Mouse (Mus musculus) layer of hippocampus, adult 18-20 months (tissue): ENCODE measurements around the gene Txndc15. TPM values are rescaled to one million over a fixed set of nuclear protein-coding genes. Genes with fewer than 3 reads are reported as not detected.

ENCODE experiments used
- DNase-seq, 2 experiments: peaks; one replicate each; pipeline ENCODE4 v3.0.0; 2022; ENCODE audit warnings: low spot score in 2 of 2
- total RNA-seq, 2 experiments: library from RNA; stranded (reverse); gene quantifications; 2 replicates each; pipeline ENCODE4 v1.2.3; 2021

Txndc15 gene
- total RNA-seq, 2 experiments from 2014 or later, result 76.1 to 76.9 TPM

DNA sequence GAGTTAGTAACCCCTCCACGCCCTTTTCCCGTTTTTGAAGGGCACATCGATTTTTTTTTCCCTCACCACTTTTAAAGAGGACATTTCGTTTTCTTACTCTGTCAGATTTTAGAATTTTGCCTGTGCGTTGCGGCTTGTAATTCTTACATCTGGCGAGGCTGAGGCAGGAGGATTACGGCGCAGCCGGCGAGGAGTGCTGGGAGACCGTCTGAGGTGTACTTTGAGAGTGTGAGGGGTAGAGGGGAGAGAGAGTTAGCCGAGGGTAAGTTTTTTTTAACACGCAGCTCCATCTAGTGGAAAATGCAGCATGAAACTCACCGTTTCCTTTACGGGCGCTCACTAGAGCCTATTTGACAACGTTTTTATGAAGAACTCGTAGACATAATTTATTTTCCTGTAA, 13.4 kb downstream of the Txndc15 start:
- DNase-seq, result peak; percentile 54 to 79

DNA sequence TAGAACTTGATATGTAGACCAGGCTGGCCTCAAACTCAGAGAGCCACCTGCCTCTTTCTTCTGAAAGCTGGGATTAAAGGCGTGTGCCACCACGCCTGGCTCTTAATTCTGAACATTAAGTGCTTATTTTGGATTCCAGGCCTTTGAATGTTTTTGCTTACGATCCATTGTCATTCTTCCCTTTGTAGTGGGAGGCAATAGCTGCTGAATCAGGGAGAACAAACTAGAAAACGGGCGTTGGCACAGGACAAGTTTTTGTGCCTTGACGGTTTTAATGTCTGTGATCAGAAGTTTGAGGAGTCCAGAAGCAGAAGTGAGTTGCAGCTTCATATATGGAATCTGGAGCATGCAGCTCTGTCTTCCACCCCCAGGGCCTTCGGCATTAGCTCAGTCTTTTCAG, 16.3 kb downstream of the Txndc15 start:
- DNase-seq, result no peak

DNA sequence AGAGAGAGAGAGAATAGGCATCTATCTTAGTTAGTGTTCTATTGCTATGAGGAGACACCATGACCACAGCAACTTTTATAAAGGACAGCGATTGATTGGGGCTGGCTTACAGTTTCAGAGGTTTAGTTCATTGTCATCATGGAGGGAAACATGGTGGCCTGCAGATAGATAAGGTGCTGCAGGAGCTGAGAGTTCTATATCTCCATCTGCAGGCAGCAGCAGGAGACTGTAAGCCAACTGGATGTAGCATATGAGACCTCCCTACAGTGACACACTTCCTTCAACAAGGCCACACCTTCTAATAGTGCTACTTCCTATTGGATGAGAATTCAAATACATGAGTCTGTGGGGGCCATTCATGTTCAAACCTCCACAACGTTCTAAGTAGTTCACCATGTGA, 17.7 kb downstream of the Txndc15 start:
- DNase-seq, result no peak

DNA sequence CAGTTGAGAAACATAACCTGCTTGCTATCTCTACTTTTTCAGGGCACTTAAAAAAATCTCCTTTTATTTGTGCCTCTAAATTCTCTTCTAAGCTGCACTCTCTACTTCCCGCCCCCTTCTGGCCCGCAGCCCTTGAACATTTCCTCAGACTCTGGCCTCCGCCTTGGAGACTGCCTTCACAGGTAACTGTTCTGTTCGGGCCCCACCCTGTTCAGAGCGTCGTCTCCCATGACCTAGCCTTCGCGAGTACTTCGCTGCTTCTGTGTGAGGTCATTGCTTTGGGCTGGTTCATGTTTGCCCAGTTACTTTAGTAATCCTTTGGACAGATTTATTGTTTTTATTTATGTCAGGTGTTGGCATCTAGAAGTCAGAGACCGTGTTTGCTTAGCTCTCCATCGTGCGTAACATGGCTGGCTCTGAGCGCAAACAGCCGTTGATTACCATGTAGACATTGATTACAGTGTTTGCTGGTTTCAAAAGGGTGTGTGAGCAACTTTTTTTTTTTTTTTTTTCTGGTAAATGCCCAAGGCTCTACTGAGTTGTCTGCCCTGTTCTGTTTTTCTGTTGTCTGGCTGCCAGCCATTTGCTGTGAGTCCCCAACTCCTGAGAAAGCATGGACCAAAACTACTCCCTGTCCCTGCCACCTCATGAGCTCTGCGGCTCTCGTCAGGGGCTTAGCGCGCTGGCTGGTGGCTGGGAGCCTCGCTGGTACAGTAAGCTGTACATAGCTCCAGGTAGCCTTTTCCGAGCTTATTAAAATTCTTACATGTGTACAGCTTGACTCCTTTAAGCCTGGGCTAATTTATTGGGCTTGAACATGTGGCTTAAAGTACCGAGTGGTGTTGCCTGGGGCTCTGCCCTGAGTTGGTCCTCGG, 19.4 kb downstream of the Txndc15 start:
- no peak for DNase-seq

DNA sequence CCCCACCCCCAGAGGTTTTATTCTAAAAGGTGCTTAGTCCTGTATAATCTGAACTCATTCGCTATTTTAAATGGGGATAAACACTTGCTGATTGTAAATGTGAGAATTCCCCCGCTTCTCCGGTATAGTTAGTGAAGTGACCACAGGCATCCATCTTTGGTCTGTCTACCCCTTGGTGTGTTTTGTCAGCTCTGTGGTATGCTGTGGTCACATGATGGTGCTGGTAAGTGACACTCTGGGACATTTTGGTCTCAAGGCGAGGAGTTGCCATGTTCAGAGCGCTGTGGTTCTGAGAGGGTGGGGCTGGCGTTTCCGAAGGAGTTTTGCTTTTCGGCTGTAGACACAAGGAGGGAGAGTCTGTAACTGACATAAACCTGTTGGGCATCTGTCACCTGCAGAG, 23.4 kb downstream of the Txndc15 start:
- no peak for DNase-seq

DNA sequence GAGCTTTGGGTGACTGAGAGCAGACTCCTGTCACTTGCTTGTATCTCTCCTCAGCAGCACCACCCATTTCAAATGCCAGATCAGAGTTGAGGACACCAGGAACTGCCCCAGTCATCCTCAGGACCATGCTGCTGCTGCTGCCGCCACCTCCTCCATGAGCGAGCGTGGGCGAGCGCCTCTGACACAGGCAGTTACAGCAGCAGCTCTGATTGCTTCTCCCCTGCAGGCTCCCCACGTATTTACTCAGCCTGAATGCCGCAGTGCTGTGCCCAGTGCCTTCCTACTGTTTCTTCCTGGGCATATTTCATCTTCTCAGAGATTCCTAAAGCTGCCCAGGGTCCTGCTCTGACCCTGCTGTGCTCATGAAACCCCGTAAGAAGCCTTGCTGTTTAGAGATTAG, 27.9 kb downstream of the Txndc15 start:
- peak in 1 of 2 experiments; percentile 26 for DNase-seq

DNA sequence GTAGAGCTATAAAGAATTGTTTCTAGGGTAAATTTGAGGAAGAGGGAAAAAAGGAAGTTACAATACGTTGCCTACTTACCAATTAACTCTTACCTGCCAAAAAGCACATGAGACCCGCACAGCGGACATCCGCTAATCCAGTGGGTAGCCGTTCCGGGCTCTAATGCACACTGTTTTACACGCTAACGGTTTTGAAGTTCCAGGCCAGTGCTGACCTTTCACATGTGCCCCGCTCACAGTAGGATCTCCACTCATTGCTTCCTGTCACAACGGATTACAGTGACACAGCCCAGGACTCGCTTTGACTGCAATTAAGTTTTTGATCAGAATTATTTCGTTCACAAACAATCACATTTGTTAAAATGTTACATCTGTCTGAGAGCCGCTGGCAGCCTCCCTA, 39.9 kb downstream of the Txndc15 start:
- DNase-seq, result no peak

DNA sequence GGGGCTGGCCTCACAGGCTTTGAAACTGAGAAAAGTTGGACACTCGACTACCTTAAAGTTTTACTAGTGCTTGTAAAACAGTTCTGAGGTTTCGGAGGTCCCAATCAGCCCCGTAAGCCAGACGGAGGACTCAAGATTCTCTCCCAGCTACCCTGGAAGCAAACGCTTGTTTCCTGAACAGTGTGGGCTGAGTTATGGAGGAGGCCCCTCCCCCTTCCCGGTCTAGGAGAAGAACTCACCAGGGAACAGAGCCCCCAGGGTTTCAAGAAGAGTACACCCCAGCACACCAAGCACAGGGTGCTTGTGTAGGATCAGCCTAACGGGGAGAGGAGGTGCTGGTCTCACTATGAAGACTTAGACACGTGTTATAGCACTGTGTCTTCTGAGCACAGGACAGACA, 42.3 kb downstream of the Txndc15 start:
- no peak for DNase-seq

DNA sequence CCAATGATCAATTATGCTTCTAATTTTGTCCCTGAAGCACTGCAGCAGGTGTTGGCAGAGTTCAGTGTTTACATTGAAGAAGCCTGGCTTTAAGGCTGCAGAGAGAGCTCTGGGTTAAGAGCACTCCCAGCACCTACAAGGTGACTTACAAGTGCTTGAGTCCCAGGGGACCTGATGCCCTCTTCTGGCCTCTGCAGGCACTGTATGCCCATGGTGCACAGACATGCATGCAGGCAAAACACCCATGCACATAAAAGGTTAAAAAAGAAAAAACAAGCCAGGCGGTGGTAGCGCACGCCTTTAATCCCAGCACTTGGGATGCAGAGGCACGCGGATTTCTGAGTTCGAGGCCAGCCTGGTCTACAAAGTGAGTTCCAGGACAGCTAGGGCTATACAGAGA, 43.2 kb downstream of the Txndc15 start:
- no peak for DNase-seq

DNA sequence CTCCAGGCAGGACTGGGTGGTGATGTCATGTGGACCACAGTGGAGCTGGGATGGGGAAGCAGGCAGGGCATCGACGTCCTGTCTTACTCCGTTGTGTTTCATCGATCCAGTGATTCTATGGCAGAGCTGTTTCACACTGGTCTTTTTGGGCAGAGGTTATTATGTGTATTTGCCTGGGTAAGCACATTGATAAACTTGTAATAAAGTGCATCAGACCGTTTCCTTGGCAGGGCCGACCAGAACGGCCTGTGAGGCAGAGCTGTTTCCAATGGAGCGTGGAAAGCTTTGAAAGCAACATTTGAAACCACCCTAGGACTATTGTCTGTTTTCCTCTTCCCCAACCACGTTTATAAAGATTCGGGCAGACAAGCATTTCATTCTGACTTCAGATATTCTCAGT, 46.1 kb downstream of the Txndc15 start:
- DNase-seq, result no peak

DNA sequence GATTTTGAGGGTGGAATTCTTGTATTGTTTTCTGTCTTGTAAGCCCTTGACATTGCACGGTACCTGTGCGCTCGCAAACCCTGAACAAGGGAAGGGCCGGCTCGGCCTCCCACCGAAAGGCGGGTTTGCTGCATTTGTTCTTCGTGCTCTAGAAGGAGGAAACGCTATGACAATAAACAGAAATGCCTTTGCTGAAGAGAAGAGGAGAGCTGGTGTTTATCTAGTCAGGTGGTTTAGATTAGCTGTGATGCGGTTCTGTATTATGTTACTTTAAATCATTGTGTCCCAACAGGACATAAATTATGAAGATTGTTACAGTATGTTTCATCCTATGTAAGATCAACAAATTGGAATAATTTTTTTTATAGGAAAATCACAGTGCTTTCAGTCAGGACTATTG, 47.0 kb downstream of the Txndc15 start:
- DNase-seq, result no peak

DNA sequence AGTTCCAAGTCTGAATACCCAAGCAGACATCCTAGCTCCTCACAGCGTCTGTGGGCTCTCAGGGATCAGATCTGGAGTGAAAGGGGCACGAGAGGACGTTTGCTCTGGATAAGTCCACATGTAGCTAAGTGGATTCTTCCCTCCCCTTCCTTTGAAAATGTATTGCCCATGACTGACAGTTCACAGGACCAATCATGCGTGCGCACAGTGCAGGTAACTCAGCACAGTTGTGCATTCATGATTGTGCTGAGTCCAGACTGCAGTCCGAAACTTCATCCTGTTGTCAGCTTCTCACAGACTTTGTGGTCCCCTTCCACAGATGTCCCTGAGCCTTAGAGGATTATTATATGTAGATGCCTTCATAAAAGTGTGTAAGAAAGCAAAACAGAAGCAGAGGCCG, 59.9 kb downstream of the Txndc15 start:
- DNase-seq, result no peak

DNA sequence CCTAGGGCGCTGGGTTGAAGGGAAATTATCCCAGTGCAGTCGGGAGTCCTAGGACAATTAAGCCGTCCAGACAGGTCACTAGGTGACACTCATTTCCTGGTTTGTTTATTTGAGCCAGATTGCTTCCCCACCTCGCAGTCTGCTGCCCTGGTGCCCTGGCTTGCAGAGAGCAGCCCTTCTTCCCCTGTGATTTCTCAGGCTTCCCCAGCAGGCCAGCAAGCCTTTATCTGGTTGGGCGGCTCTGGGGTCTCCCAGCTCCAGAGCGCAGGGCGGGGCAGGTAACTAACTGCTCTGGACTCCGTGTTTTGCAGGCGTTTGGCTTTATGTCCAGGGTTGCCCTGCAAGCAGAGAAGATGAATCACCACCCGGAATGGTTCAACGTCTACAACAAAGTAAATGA, 60.6 kb downstream of the Txndc15 start:
- DNase-seq, result no peak

Other genes starting within 250 kb of the Txndc15 start
- 100 to 1,000 TPM; 359 to 362 TPM for gene Dbn1, start 226.5 kb upstream of the Txndc15 start, total RNA-seq
- gene Pdlim7, start 201.0 kb upstream of the Txndc15 start, total RNA-seq, result 10 to 100 TPM; 93.2 to 99.5 TPM
- gene Dok3, start 185.4 kb upstream of the Txndc15 start, total RNA-seq, result 10 to 100 TPM; 14.5 to 16.4 TPM
- 10 to 100 TPM; 56.0 to 56.2 TPM for gene Ddx41, start 178.0 kb upstream of the Txndc15 start, total RNA-seq
- gene Fam193b, start 143.5 kb upstream of the Txndc15 start, total RNA-seq, result 10 to 100 TPM; 77.6 to 79.0 TPM
- 100 to 1,000 TPM; 134 to 146 TPM for gene Tmed9, start 140.9 kb upstream of the Txndc15 start, total RNA-seq
- 10 to 100 TPM; 25.9 to 26.7 TPM for gene B4galt7, start 114.8 kb upstream of the Txndc15 start, total RNA-seq
- 10 to 100 TPM; 43.3 to 47.6 TPM for gene Caml, start 91.6 kb upstream of the Txndc15 start, total RNA-seq
- 10 to 100 TPM; 38.4 to 44.6 TPM for gene Ddx46, start 79.6 kb upstream of the Txndc15 start, total RNA-seq
- 10 to 100 TPM; 71.1 to 73.9 TPM for gene B230219D22Rik, start 21.5 kb upstream of the Txndc15 start, total RNA-seq
- 10 to 100 TPM; 34.8 to 38.9 TPM for gene Pcbd2, start 12.7 kb downstream of the Txndc15 start, total RNA-seq
- gene Catsper3, start 69.9 kb downstream of the Txndc15 start, total RNA-seq, result not detected
- gene Pitx1, start 121.5 kb downstream of the Txndc15 start, total RNA-seq, result not detected